Mouse (Mus musculus) heart, adult 9 months (tissue): ENCODE results near the gene Map6d1.

Experiments
- DNase-seq, 2 experiments: peaks; one replicate each; pipeline ENCODE4 v3.0.0; 2022; ENCODE audit warnings: low spot score in 2 of 2

Map6d1 gene

GRCm38 (mm10) chr16:20191161-20191882 is 49.8 kb downstream of the Map6d1 start:
- DNase-seq, result no peak

GRCm38 (mm10) chr16:20185368-20185767 is 55.8 kb downstream of the Map6d1 start:
- no peak for DNase-seq
